Mouse (Mus musculus) CH12.LX (cell line): ENCODE results near the gene Wdcp.

Experiments
- CTCF ChIP-seq, 2 experiments: IDR thresholded peaks in 1 of 2; conservative IDR thresholded peaks in 1 of 2; 2 replicates each; pipeline ENCODE4 v1.5.1; 2011 to 2012; ENCODE audit warnings: low read depth in 2 of 2, low read length in 2 of 2, improper control_type of control experiment in 1 of 2, inconsistent platforms in 1 of 2, mild to moderate bottlenecking in 1 of 2, moderate library complexity in 1 of 2
- GABPA ChIP-seq: IDR thresholded peaks from 2 replicates; pipeline ENCODE4 v1.6.1; 2012; ENCODE audit warnings: low read depth, low read length, improper control_type of control experiment, inconsistent platforms; ENCODE audit not compliant: insufficient replicate concordance
- KAT2A ChIP-seq: IDR thresholded peaks from 2 replicates; pipeline ENCODE4 v1.6.1; 2012; ENCODE audit warnings: low read length, improper control_type of control experiment, inconsistent platforms; ENCODE audit not compliant: insufficient replicate concordance
- MAFK ChIP-seq: IDR thresholded peaks from 2 replicates; pipeline ENCODE4 v1.6.1; 2011; ENCODE audit warnings: low read length, improper control_type of control experiment; ENCODE audit not compliant: insufficient replicate concordance
- MAX ChIP-seq: IDR thresholded peaks from 2 replicates; pipeline ENCODE4 v1.6.1; 2011; ENCODE audit warnings: low read length, improper control_type of control experiment
- MAZ ChIP-seq: IDR thresholded peaks from 2 replicates; pipeline ENCODE4 v1.6.1; 2012; ENCODE audit warnings: low read depth, mild to moderate bottlenecking, inconsistent platforms, low read length, improper control_type of control experiment, moderate library complexity
- POLR2A ChIP-seq: IDR thresholded peaks from 2 replicates; pipeline ENCODE4 v1.6.1; 2011; ENCODE audit warnings: low read depth, mild to moderate bottlenecking, improper control_type of control experiment, low read length
- RAD21 ChIP-seq: IDR thresholded peaks from 2 replicates; pipeline ENCODE4 v1.6.1; 2011; ENCODE audit warnings: low read depth, mild to moderate bottlenecking, low read length, improper control_type of control experiment, moderate library complexity
- RCOR1 ChIP-seq: conservative IDR thresholded peaks from 2 replicates; pipeline ENCODE4 v1.6.1; 2012; ENCODE audit warnings: low read depth, mild to moderate bottlenecking, inconsistent platforms, low read length, improper control_type of control experiment
- SIN3A ChIP-seq: IDR thresholded peaks from 2 replicates; pipeline ENCODE4 v1.6.1; 2012; ENCODE audit warnings: low read length, improper control_type of control experiment, inconsistent platforms
- TBP ChIP-seq: conservative IDR thresholded peaks from 2 replicates; pipeline ENCODE4 v1.6.1; 2011; ENCODE audit warnings: low read depth, low read length, improper control_type of control experiment
- TCF12 ChIP-seq: IDR thresholded peaks from 2 replicates; pipeline ENCODE4 v1.6.1; 2014; ENCODE audit warnings: low read depth, mild to moderate bottlenecking, inconsistent platforms, low read length, improper control_type of control experiment

GRCm38 (mm10) chr12:4811036-4811435 is 32.1 kb upstream of the Wdcp start:
- TF ChIP-seq SIN3A (no peak), TCF12 (no peak), GABPA (no peak), POLR2A (no peak), CTCF (conservative IDR thresholded peaks at IDR 0.05 in 1 of 2, IDR thresholded peaks at IDR 0.05 in 1 of 2; ENCODE audit: low read depth in 2 of 2, low read length in 2 of 2) (no peak), TBP (no peak), RCOR1 (no peak), MAZ (no peak), RAD21 (no peak), MAFK (no peak), KAT2A (no peak), MAX (no peak)
